ENCODE assay signal across 11 mouse cellular contexts in genomic region chr8:26746811-26747210, GRCm38 (mm10).
DNase-seq lines count a peak whose midpoint lies in the region; ATAC-seq and TF ChIP-seq lines count a peak whose summit lies in the region.
"Had no signal": no experiment of that assay in that cellular context is flagged by ENCODE, and none has a peak within 500 bp of the region (broad histone marks: within the 10 kb centered on the region; RNA-seq: fewer than 3 reads in every experiment).

No protein-coding gene starts in this region.

- H3K27me3 ChIP-seq in kidney, embryonic 15.5 days: peaks cover 47% of the 10 kb centered on the region
- H3K27me3 ChIP-seq in G1E (ENCODE audit: insufficient read depth, low read length): no peaks in the 10 kb centered on the region
- 0 out of 2 replicates have a peak, but pooled peaks cover 3% of the 10 kb centered on the region for H3K27me3 ChIP-seq in hindbrain, embryonic 13.5 days
- H3K27me3 ChIP-seq in midbrain, embryonic 15.5 days (replicated peaks): no peaks in the 10 kb centered on the region
- H3K27me3 ChIP-seq: limb, embryonic 15.5 days had no signal

- TF ChIP-seq CTCF in G1E (IDR thresholded peaks at IDR 0.05; ENCODE audit: low read depth, low read length): no peak

- no peak for DNase-seq in kidney, postnatal 36 days
- DNase-seq in G1E (ENCODE audit: low spot score): peak; percentile 12
- DNase-seq in cerebellum, adult 11-12 months: no peak
- DNase-seq in embryo, embryonic 10 days (ENCODE audit: low spot score): no peak
- no peak for DNase-seq in layer of hippocampus, adult 11-12 months (ENCODE audit: low spot score)
- DNase-seq: right cerebral cortex, postnatal 25 days had no signal

- WGBS in kidney, embryonic 15.5 days: 68% methylated on average over 3 of the region's 3 CpGs
- WGBS in hindbrain, embryonic 13.5 days: 51% methylated on average over 3 of the region's 3 CpGs
- 86% methylated on average over 3 of the region's 3 CpGs for WGBS in midbrain, embryonic 15.5 days

- no peaks in the 10 kb centered on the region for H3K9me3 ChIP-seq in kidney, embryonic 15.5 days (replicated peaks)
- no peaks in the 10 kb centered on the region for H3K9me3 ChIP-seq in G1E (replicated peaks)
- H3K9me3 ChIP-seq in hindbrain, embryonic 13.5 days: no peaks in the 10 kb centered on the region
- no peaks in the 10 kb centered on the region for H3K9me3 ChIP-seq in midbrain, embryonic 15.5 days
- H3K9me3 ChIP-seq: limb, embryonic 15.5 days had no signal

- no peaks in the 10 kb centered on the region for H3K36me3 ChIP-seq in kidney, embryonic 15.5 days
- H3K36me3 ChIP-seq in G1E (replicated peaks): no peaks in the 10 kb centered on the region
- no peaks in the 10 kb centered on the region for H3K36me3 ChIP-seq in hindbrain, embryonic 13.5 days
- no peaks in the 10 kb centered on the region for H3K36me3 ChIP-seq in midbrain, embryonic 15.5 days (replicated peaks)
- H3K36me3 ChIP-seq: limb, embryonic 15.5 days had no signal

- peak overlapping the region; percentile 39 for H3K4me2 ChIP-seq in kidney, embryonic 15.5 days
- H3K4me2 ChIP-seq in hindbrain, embryonic 13.5 days: peak overlapping the region; percentile 26
- no peak overlapping the region for H3K4me2 ChIP-seq in midbrain, embryonic 15.5 days
- H3K4me2 ChIP-seq: limb, embryonic 15.5 days had no signal

- peak; percentile 51; the same call in 1 of the 2 replicates for ATAC-seq in kidney, embryonic 15.5 days (replicated peaks; ENCODE audit: low FRiP score)
- ATAC-seq in G1E (ENCODE audit: extremely low read depth, insufficient number of reproducible peaks, low FRiP score, poor library complexity, severe bottlenecking): no peak
- peak; percentile 34 for ATAC-seq in hindbrain, embryonic 13.5 days (ENCODE audit: low FRiP score)
- peak; percentile 47; the same call in 1 of the 2 replicates for ATAC-seq in midbrain, embryonic 15.5 days (replicated peaks)
- ATAC-seq: CD4-positive, CD25-positive, alpha-beta regulatory T cell, adult 4 months had no signal

- no peak overlapping the region for H3K9ac ChIP-seq in kidney, embryonic 15.5 days
- H3K9ac ChIP-seq in hindbrain, embryonic 13.5 days: no peak overlapping the region
- no peak overlapping the region for H3K9ac ChIP-seq in midbrain, embryonic 15.5 days
- H3K9ac ChIP-seq: limb, embryonic 15.5 days had no signal

- H3K4me1 ChIP-seq in kidney, embryonic 15.5 days: peaks cover 23% of the 10 kb centered on the region
- peaks cover 75% of the 10 kb centered on the region for H3K4me1 ChIP-seq in G1E (ENCODE audit: insufficient read depth, low read depth, low read length)
- H3K4me1 ChIP-seq in hindbrain, embryonic 13.5 days (replicated peaks): peaks cover 32% of the 10 kb centered on the region
- H3K4me1 ChIP-seq in midbrain, embryonic 15.5 days: peaks cover 17% of the 10 kb centered on the region

- H3K4me3 ChIP-seq in kidney, embryonic 15.5 days (replicated peaks): no peak overlapping the region
- peak overlapping the region; percentile 51; the same call in 1 of the 2 replicates for H3K4me3 ChIP-seq in G1E (ENCODE audit: low read depth, low read length)
- H3K4me3 ChIP-seq in hindbrain, embryonic 13.5 days: no peak overlapping the region
- no peak overlapping the region for H3K4me3 ChIP-seq in midbrain, embryonic 15.5 days
- H3K4me3 ChIP-seq: limb, embryonic 15.5 days had no signal

- H3K27ac ChIP-seq in kidney, embryonic 15.5 days: peak overlapping the region; percentile 39; the same call in 1 of the 2 replicates
- peak overlapping the region; percentile 80 for H3K27ac ChIP-seq in hindbrain, embryonic 13.5 days
- peak overlapping the region; percentile 66 for H3K27ac ChIP-seq in midbrain, embryonic 15.5 days
